Mouse (Mus musculus) stomach, embryonic 15.5 days (tissue): ENCODE measurements at regions not wholly inside any gene's neighbourhood (a gene's known extent, or its start where the extent isn't known, plus 50 kb on each side); places are given as distances from the start of the nearest gene placed in this dataset.

Source experiments
- ATAC-seq: fragments of 200-750 bp; cut with Nextera tagmentation; 2 replicates; pipeline ENCODE4 v1.8.0; 2017; ENCODE audit warnings: low read depth, moderate number of reproducible peaks, moderate TSS enrichment; ENCODE audit not compliant: insufficient read depth, low FRiP score
- H3K27ac ChIP-seq: fragments of 300-500 bp; sonication (generic); 2 replicates; pipeline ENCODE4 v1.5.1; 2015; ENCODE audit warnings: mild to moderate bottlenecking, inconsistent platforms
- H3K27me3 ChIP-seq: fragments of 300-500 bp; sonication (generic); replicated peaks from 2 replicates; pipeline ENCODE4 v1.6.1; 2015; ENCODE audit warnings: inconsistent platforms
- H3K36me3 ChIP-seq: fragments of 300-500 bp; sonication (generic); 2 replicates; pipeline ENCODE4 v1.6.1; 2015; ENCODE audit warnings: inconsistent platforms
- H3K4me1 ChIP-seq: fragments of 300-500 bp; sonication (generic); 2 replicates; pipeline ENCODE4 v1.6.1; 2015; ENCODE audit warnings: inconsistent platforms
- H3K4me2 ChIP-seq: fragments of 300-500 bp; sonication (generic); 2 replicates; pipeline ENCODE4 v1.6.1; 2015; ENCODE audit warnings: mild to moderate bottlenecking, inconsistent platforms
- H3K4me3 ChIP-seq: fragments of 300-500 bp; sonication (generic); replicated peaks from 2 replicates; pipeline ENCODE4 v1.5.1; 2015; ENCODE audit warnings: inconsistent platforms
- H3K9ac ChIP-seq: fragments of 300-500 bp; sonication (generic); 2 replicates; pipeline ENCODE4 v1.6.1; 2015; ENCODE audit warnings: inconsistent platforms
- H3K9me3 ChIP-seq: fragments of 300-500 bp; sonication (generic); 2 replicates; pipeline ENCODE4 v1.6.1; 2016; ENCODE audit warnings: inconsistent platforms
- WGBS: fragments of 180-500 bp; shearing (Covaris S2); methylation state at CpG from one replicate; pipeline ENCODE4 v1.1.7; 2015; 5-methylcytosine and 5-hydroxymethylcytosine counted together

DNA sequence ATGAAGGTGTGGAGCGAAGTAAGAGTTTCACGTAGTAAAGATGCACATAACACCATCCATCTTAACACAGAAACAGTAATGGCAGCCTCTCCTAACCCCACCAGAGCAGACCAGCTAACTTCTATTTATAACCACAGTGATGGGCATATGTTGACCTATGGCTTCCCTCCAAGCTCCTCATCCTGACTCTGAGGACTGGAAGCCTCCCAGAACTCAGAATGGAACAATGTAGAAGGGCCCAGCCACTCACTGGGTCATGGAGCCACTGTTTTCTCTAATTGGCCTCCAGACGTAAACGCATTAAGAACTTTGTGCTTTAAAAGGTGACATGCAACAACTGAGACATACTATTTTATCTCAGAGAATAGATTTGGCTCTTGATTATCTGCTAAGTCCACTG is 77.0 kb downstream of the Irs2 start:
- Histone ChIP-seq H3K27ac (no peak overlapping the region), H3K4me3 (no peak overlapping the region), H3K9me3 (no peaks in the 10 kb centered on the region), H3K9ac (no peak overlapping the region), H3K4me2 (no peak overlapping the region), H3K36me3 (no peaks in the 10 kb centered on the region), H3K4me1 (peaks cover 22% of the 10 kb centered on the region), H3K27me3 (no peaks in the 10 kb centered on the region)
- 82% methylated on average over 4 of the region's 4 CpGs for WGBS
- ATAC-seq, result no peak

DNA sequence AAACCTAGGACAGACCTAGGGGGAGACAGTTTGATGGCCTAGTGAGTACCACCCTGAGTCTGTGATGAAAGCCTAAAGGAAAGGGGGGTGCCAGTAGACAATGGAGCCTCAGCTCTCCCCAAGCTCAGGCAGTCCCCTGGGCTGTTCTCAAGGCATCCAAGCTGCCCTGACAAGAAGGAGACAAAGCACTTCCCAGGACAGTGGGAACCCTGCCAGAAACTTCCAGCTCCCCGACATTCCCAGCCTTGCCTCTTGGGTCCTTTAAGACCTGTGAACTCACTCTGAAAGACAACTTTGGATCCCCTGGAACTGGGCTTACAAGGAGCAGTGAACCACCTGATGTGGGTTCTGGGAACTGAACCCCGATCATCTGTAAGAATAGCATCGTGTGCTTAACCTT is 79.4 kb downstream of the Irs2 start:
- no peaks in the 10 kb centered on the region for H3K9me3 ChIP-seq
- H3K27me3 ChIP-seq, result no peaks in the 10 kb centered on the region
- no peaks in the 10 kb centered on the region for H3K36me3 ChIP-seq
- no peak overlapping the region for H3K9ac ChIP-seq
- H3K4me1 ChIP-seq, result peaks cover 35% of the 10 kb centered on the region
- no peak for ATAC-seq
- H3K4me2 ChIP-seq, result no peak overlapping the region
- 68% methylated on average over 3 of the region's 3 CpGs for WGBS
- H3K27ac ChIP-seq, result 0 out of 2 replicates have a peak overlapping the region, but pooled peaks have one; percentile 51
- no peak overlapping the region for H3K4me3 ChIP-seq

DNA sequence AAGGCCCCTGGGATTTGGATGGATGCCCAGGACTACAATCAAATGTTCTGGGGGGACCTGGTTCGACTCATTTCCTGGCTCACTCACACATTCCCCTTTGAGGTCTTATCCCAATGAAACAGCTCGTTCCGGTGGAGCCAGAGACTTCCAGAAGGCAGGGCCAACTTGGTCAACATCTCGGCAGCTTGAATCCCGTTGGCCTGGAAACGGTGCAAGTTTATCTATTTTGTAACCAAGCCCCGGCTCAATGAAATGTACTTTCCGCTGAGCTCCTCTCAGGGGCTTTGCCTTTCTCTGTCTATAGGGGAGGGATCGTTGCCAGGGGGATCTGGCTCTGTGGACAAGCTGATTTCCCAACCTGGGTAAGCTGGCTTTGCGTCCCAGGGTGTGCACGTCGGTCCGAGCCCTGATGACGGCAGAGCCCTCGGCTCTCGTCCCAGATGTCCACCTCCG is 79.9 kb downstream of the Irs2 start:
- H3K9me3 ChIP-seq, result no peaks in the 10 kb centered on the region
- WGBS, result 32% methylated on average over 17 of the region's 17 CpGs
- no peak overlapping the region for H3K9ac ChIP-seq
- 0 out of 2 replicates have a peak overlapping the region, but pooled peaks have one; percentile 51 for H3K27ac ChIP-seq
- no peaks in the 10 kb centered on the region for H3K36me3 ChIP-seq
- no peaks in the 10 kb centered on the region for H3K27me3 ChIP-seq
- peaks cover 40% of the 10 kb centered on the region for H3K4me1 ChIP-seq
- ATAC-seq, result peak; percentile 25; the same call in 1 of the 2 replicates
- H3K4me2 ChIP-seq, result peak overlapping the region; percentile 1; the same call in 1 of the 2 replicates
- no peak overlapping the region for H3K4me3 ChIP-seq

DNA sequence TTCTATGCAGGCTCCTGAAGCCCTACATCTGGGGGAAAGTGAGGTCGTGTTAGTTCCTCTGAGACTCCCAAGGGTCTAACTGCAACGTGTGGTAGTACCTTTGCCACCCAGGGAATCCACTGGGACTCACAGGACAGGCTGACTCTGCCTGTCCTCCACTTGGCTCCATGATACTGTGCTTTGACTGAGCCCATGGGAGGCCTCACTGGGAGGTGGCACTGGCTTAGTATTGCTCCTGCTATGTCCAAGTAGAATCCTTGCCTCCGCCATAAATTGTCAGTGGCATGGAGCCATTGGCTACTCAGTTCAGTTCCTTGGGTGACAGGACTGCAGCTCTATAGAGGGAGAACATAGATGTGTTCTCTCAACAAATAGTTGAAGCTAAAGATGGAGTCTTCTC is 81.1 kb downstream of the Irs2 start:
- peaks cover 45% of the 10 kb centered on the region for H3K4me1 ChIP-seq
- no peaks in the 10 kb centered on the region for H3K9me3 ChIP-seq
- no peak overlapping the region for H3K9ac ChIP-seq
- no peak overlapping the region for H3K4me3 ChIP-seq
- WGBS, result 76% methylated on average over 3 of the region's 3 CpGs
- no peaks in the 10 kb centered on the region for H3K27me3 ChIP-seq
- H3K4me2 ChIP-seq, result no peak overlapping the region
- no peaks in the 10 kb centered on the region for H3K36me3 ChIP-seq
- ATAC-seq, result no peak
- no peak overlapping the region for H3K27ac ChIP-seq

DNA sequence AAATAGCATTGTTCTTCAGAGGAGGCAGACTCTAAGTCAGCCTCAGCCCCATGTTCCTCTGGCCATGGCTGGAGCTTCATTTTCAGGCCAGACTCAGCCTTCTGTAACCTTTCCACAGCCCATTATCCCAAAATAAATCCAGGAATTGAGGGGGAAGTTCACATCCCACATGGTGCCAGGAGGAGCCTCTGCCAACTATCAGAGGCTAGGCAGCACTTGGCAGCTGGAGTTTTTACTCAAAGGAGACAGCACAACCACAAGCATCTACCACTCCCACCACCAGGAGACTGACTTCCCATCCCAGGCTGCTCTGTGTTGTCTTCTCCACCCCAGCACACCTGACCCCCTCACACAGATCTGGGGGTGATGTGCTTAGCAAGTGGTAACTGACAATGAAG is 81.7 kb downstream of the Irs2 start:
- Histone ChIP-seq H3K9ac (no peak overlapping the region), H3K4me2 (no peak overlapping the region), H3K4me1 (peaks cover 49% of the 10 kb centered on the region), H3K36me3 (no peaks in the 10 kb centered on the region), H3K4me3 (no peak overlapping the region), H3K27me3 (no peaks in the 10 kb centered on the region), H3K9me3 (no peaks in the 10 kb centered on the region), H3K27ac (peak overlapping the region; percentile 86; the same call in 1 of the 2 replicates)
- no peak for ATAC-seq

DNA sequence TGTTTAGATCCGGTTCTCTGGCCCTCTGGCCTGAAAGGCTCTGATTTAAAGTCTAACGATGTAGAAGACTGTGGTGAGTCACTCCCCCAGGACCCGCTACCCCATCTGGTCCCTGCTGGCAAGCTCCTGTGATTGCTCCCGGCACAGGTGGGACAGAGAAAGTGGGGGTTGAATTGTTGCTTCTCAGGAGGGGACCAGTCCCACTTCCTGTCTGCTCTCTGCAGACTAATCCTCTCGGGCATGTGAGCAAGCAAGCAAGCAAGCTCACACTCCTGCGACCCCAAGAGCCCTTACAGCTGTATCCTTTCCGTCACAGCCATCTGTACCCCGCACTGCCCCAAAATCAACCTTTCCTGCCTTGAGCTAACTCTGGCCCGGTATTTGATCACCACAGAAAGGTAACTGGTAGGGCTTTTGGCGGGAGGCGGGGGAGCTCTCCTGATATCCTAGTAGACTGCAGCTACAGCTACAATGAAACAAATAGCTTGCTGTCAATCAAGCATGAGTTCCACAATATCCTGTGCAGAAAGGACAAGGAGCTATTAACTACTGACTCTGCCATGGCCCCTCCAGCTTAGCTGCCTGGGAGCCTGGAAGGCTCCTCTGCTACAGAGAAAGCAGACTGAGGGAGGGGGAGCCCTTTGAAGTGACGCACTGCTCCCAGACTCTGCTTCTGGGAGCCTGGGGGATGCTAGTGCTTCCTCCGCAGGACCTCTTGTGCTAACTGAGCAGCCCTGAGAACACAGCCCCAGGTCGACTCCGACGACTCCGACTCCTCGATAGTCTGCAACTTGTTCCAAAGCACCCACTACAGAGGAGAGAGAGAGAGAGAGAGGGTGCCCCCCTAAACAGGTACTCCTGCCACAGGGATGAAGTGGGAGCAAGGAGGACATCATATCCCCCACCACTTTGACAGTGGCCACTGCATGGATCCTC is 82.4 kb downstream of the Irs2 start:
- H3K27ac ChIP-seq, result peak overlapping the region; percentile 86
- H3K4me1 ChIP-seq, result peaks cover 49% of the 10 kb centered on the region
- H3K9me3 ChIP-seq, result no peaks in the 10 kb centered on the region
- H3K4me3 ChIP-seq, result no peak overlapping the region
- H3K4me2 ChIP-seq, result peak overlapping the region; percentile 2; the same call in 1 of the 2 replicates
- H3K9ac ChIP-seq, result no peak overlapping the region
- 21% methylated on average over 18 of the region's 18 CpGs for WGBS
- H3K27me3 ChIP-seq, result no peaks in the 10 kb centered on the region
- no peak for ATAC-seq
- no peaks in the 10 kb centered on the region for H3K36me3 ChIP-seq

DNA sequence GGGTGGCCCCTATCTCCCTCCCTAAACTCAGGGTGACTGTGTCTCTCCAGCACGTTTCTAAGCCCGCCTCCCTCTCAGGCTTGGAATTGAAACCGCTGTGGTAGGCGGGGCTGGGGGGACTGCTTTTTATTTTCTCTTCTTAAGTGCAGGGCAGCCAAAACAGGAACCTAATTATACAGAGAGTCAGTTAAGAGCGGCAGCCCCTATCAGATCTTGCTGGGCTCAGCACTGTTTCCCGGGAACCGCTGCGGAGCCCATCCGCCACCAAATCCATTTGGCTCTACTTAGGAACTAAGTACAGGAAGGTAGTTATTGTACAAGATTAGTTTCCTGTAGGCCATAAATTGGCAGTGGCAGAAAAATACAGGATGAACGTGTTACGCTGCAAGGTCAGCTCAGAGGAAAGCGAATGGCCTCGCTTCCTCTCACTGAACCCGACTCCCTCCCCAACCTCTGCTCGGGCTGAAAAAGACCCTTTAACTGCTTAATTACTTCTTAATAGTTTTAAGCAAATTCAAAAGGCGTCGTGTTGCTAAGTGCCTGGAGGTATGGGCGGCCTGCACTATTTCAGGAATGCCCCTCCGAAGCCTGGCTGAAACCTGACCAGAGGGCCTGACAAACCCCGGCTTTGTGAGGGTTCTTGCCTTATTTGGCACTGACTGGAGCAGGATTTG is 83.6 kb downstream of the Irs2 start:
- Histone ChIP-seq H3K4me1 (peaks cover 49% of the 10 kb centered on the region), H3K36me3 (no peaks in the 10 kb centered on the region), H3K27me3 (no peaks in the 10 kb centered on the region), H3K9ac (no peak overlapping the region), H3K4me3 (no peak overlapping the region), H3K27ac (peak overlapping the region; percentile 86), H3K4me2 (peak overlapping the region; percentile 36), H3K9me3 (no peaks in the 10 kb centered on the region)
- ATAC-seq, result 0 out of 2 replicates have a peak, but pooled peaks have one; percentile 14
- 7% methylated on average over 20 of the region's 20 CpGs for WGBS

DNA sequence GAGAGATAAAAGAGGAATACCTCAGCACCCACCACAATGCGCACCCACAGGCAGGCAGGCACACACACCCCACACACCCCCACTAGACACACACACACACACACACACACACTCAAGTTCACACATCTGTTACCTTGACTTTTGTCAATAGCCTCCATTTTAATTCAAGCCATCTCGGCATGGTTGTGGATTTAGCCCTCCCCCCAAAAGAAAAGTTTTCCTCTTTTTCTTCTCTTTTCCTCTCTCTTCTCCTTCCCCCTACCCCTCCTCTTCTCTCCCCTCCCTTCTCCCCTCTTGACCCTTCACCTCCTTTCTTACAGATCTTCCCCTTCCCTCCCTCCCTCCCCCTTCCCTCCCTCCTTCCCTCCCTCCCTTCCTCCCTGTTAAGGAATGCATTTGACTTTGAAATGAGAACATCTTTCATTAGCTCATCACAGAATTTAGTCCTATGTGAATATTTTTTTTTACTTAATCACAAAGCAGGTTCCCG is 84.2 kb downstream of the Irs2 start:
- 27% methylated on average over 3 of the region's 3 CpGs for WGBS
- H3K4me3 ChIP-seq, result no peak overlapping the region
- peak overlapping the region; percentile 36; the same call in 1 of the 2 replicates for H3K4me2 ChIP-seq
- H3K27me3 ChIP-seq, result no peaks in the 10 kb centered on the region
- no peak for ATAC-seq
- peak overlapping the region; percentile 86 for H3K27ac ChIP-seq
- H3K36me3 ChIP-seq, result no peaks in the 10 kb centered on the region
- no peak overlapping the region for H3K9ac ChIP-seq
- H3K9me3 ChIP-seq, result no peaks in the 10 kb centered on the region
- H3K4me1 ChIP-seq, result peaks cover 49% of the 10 kb centered on the region

DNA sequence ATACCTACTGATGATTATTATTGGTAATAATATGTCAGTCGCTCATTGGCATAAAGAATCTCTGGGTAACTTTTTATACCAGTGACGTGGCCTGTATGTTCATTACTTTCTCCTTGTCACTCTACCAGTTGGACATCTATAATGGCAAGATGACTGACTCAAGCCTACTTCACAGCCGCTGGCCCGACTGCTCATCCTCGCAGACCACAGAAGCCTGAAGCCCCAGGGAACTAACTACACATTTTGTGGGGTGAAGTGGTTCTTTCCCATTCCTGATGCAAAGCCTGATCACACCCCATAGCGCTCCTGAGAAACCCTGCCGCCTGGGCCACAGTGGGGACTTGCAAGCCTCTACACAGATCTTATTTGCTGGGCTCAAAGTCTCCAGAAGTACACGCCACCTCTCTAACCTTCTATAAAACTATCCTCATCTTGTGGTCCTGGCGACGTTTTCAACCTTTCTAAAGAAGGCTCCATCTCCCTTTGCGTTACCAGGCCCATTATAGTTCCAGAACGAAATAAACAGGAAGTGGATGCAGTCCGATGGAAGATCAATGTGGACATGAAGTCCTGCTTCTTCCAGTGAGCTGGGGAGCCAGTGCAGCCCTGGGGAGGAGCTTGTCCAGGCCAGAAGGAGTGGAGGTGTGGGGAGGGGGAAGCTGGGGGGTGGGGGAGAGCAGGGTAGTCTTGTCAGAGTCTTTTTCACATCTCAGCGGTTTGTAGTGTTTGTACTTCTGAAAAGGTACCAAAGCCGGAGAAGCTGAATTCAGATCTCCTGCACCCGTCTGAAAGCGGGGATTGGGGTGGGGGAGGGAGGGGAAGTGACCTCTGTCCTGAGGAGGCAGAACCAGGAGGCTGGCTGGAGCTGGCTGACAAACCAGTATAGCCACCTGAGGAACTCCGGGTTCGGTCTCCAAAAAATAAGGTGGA is 84.9 kb downstream of the Irs2 start:
- Histone ChIP-seq H3K27me3 (no peaks in the 10 kb centered on the region), H3K36me3 (no peaks in the 10 kb centered on the region), H3K9ac (no peak overlapping the region), H3K9me3 (no peaks in the 10 kb centered on the region), H3K4me2 (no peak overlapping the region), H3K4me1 (peaks cover 42% of the 10 kb centered on the region), H3K4me3 (no peak overlapping the region), H3K27ac (peak overlapping the region; percentile 86)
- no peak for ATAC-seq
- 46% methylated on average over 19 of the region's 19 CpGs for WGBS

DNA sequence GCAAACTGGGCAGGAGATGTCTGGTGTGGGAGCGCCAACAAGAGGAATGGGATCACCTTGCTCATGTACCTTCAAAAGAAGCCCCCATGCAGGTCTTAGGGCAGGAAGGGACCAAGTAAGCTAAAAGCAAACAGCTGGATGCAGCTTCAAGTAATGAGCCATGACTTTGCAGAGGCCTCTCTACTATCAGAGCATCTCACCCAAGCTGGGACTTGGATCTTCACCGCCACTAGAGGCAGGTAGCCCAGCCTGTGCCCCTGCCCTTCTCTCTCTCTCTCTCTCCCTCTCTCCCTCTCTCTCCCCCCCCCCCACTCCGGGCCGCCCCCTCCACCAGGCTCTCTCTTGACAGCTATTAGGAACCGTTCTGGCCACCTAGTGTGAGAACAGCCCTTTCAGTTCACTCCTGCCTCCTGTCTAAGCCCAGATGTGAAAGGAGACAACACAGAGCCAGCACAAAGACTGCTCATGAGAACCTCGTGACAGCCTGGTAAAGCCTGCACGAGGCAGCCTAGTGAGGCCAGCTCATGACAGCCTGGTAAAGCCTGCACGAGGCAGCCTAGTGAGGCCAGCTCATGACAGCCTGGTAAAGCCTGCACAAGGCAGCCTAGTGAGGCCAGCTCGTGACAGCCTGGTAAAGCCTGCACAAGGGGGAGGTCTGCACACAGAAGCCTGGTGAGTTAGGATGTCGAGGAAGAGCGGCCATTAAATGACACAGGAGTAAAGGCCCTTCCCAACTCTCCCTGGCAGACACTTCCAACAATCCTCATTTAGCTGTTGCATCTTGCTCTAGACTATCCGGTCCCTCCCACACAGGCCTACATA is 85.8 kb downstream of the Irs2 start:
- H3K27ac ChIP-seq, result peak overlapping the region; percentile 26; the same call in 1 of the 2 replicates
- H3K9ac ChIP-seq, result no peak overlapping the region
- no peaks in the 10 kb centered on the region for H3K36me3 ChIP-seq
- H3K4me1 ChIP-seq, result peaks cover 38% of the 10 kb centered on the region
- H3K4me2 ChIP-seq, result no peak overlapping the region
- H3K4me3 ChIP-seq, result no peak overlapping the region
- H3K27me3 ChIP-seq, result no peaks in the 10 kb centered on the region
- WGBS, result 48% methylated on average over 12 of the region's 12 CpGs
- no peak for ATAC-seq
- H3K9me3 ChIP-seq, result no peaks in the 10 kb centered on the region
